Mouse (Mus musculus) bone marrow, adult 2 months (tissue): Measurements from ENCODE around the gene Carm1.

Source experiments
- CTCF ChIP-seq: fragments of 200-500 bp; IDR thresholded peaks from 2 replicates; pipeline ENCODE4 v1.5.1; 2011; ENCODE audit warnings: low read length, control low read depth; ENCODE audit not compliant: control insufficient read depth, insufficient read depth
- POLR2A ChIP-seq: fragments of 200-500 bp; IDR thresholded peaks from 2 replicates; pipeline ENCODE4 v1.6.1; 2011; ENCODE audit warnings: low read depth, mild to moderate bottlenecking, control low read depth, low read length, borderline replicate concordance; ENCODE audit not compliant: control insufficient read depth

GRCm38 (mm10) chr9:21568657-21569255, 22.1 kb downstream of the Carm1 start:
- no peak for TF ChIP-seq POLR2A
- no peak for TF ChIP-seq CTCF
